Mouse (Mus musculus) stomach, embryonic 14.5 days (tissue): ENCODE results near the gene Fam227b. TPM values are rescaled to one million over a fixed set of nuclear protein-coding genes. Genes with fewer than 3 reads are reported as not detected.

Experiments
- ATAC-seq: fragments of 200-750 bp; cut with Nextera tagmentation; 2 replicates; pipeline ENCODE4 v1.8.0; 2017; ENCODE audit warnings: low read depth, moderate TSS enrichment; ENCODE audit not compliant: insufficient number of reproducible peaks, insufficient read depth, low FRiP score
- H3K27ac ChIP-seq: fragments of 300-500 bp; sonication (generic); 2 replicates; pipeline ENCODE4 v1.5.1; 2014; ENCODE audit warnings: mild to moderate bottlenecking, low read length, moderate library complexity, mixed read lengths
- H3K27me3 ChIP-seq: fragments of 300-500 bp; sonication (generic); 2 replicates; pipeline ENCODE4 v1.6.1; 2014; ENCODE audit warnings: low read length, control low read depth, mixed read lengths; ENCODE audit not compliant: control insufficient read depth, insufficient read depth
- H3K36me3 ChIP-seq: fragments of 300-500 bp; sonication (generic); 2 replicates; pipeline ENCODE4 v1.6.1; 2014; ENCODE audit warnings: mild to moderate bottlenecking, control low read depth, low read length, moderate library complexity, mixed read lengths; ENCODE audit not compliant: control insufficient read depth, insufficient read depth
- H3K4me1 ChIP-seq: fragments of 300-500 bp; sonication (generic); 2 replicates; pipeline ENCODE4 v1.6.1; 2014; ENCODE audit warnings: low read length, control low read depth, mixed read lengths; ENCODE audit not compliant: control insufficient read depth, insufficient read depth
- H3K4me2 ChIP-seq: fragments of 300-500 bp; sonication (generic); replicated peaks from 2 replicates; pipeline ENCODE4 v1.6.1; 2014; ENCODE audit warnings: low read depth, low read length, control low read depth
- H3K4me3 ChIP-seq: fragments of 300-500 bp; sonication (generic); 2 replicates; pipeline ENCODE4 v1.5.1; 2014; ENCODE audit warnings: low read depth, low read length, control low read depth
- H3K9ac ChIP-seq: fragments of 300-500 bp; sonication (generic); replicated peaks from 2 replicates; pipeline ENCODE4 v1.6.1; 2014; ENCODE audit warnings: low read depth, mild to moderate bottlenecking, control low read depth, low read length, moderate library complexity, mixed read lengths
- H3K9me3 ChIP-seq: fragments of 300-500 bp; sonication (generic); 2 replicates; pipeline ENCODE4 v1.6.1; 2016; ENCODE audit warnings: low read depth, low read length, control low read depth; ENCODE audit not compliant: control insufficient read depth
- WGBS: fragments of 180-500 bp; shearing (Covaris S2); extraction: QIAGEN DNeasy Blood & Tissue Kit; methylation state at CpG from one replicate; pipeline ENCODE4 v1.1.7; 2014; 5-methylcytosine and 5-hydroxymethylcytosine counted together
- polyA plus RNA-seq: library from polyadenylated mRNA; unstranded; fragments of >200 nt; fragmentation: Nextera tagmentation; extraction: Ambion mirVana; gene quantifications from 2 replicates; pipeline ENCODE4 v1.2.1, GENCODE M21; 2014

Fam227b gene
- not detected in 2 replicates for polyA plus RNA-seq

GRCm38 (mm10) chr2:126151855-126152571 is at the start of gene Fam227b, which contains the start of gene Dtwd1:
TSS of gene Fam227b (minus strand) at chr2:126152004.
TSS of gene Dtwd1 (plus strand) at chr2:126152141.
- Histone ChIP-seq H3K4me1 (no peaks in the 10 kb centered on the region), H3K36me3 (no peaks in the 10 kb centered on the region), H3K4me2 (peak within 1 kb of the TSS; percentile 50), H3K9ac (peak within 1 kb of the TSS; percentile 81), H3K27ac (peak within 1 kb of the TSS; percentile 94), H3K9me3 (no peaks in the 10 kb centered on the region), H3K4me3 (peak within 1 kb of the TSS; percentile 77), H3K27me3 (no peaks in the 10 kb centered on the region)
- peak; percentile 99 for ATAC-seq
- WGBS, result under 1% methylated on average over 57 of the region's 57 CpGs

GRCm38 (mm10) chr2:126198971-126199370 is 47.2 kb upstream of the Fam227b start:
- no peaks in the 10 kb centered on the region for H3K36me3 ChIP-seq
- H3K27ac ChIP-seq, result no peak overlapping the region
- ATAC-seq, result no peak
- 0 out of 2 replicates have a peak, but pooled peaks cover 2% of the 10 kb centered on the region for H3K4me1 ChIP-seq
- 61% methylated on average over 3 of the region's 3 CpGs for WGBS
- no peak overlapping the region for H3K9ac ChIP-seq
- no peaks in the 10 kb centered on the region for H3K27me3 ChIP-seq
- no peaks in the 10 kb centered on the region for H3K9me3 ChIP-seq
- no peak overlapping the region for H3K4me2 ChIP-seq
- no peak overlapping the region for H3K4me3 ChIP-seq

- no peak overlapping the region for H3K9ac ChIP-seq
- H3K27me3 ChIP-seq, result no peaks in the 10 kb centered on the region
- ATAC-seq, result no peak
- no peak overlapping the region for H3K4me3 ChIP-seq
- no peaks in the 10 kb centered on the region for H3K36me3 ChIP-seq
- no peak overlapping the region for H3K4me2 ChIP-seq
- no peaks in the 10 kb centered on the region for H3K9me3 ChIP-seq
- H3K27ac ChIP-seq, result no peak overlapping the region
- WGBS, result 77% methylated on average over 12 of the region's 12 CpGs
- H3K4me1 ChIP-seq, result 0 out of 2 replicates have a peak, but pooled peaks cover 2% of the 10 kb centered on the region
These were observed 44.0 kb upstream of the Fam227b start for GRCm38 (mm10) chr2:126195631-126196356.

- H3K4me1 ChIP-seq, result no peaks in the 10 kb centered on the region
- no peak overlapping the region for H3K4me3 ChIP-seq
- no peak overlapping the region for H3K9ac ChIP-seq
- H3K36me3 ChIP-seq, result no peaks in the 10 kb centered on the region
- 83% methylated on average over 2 of the region's 2 CpGs for WGBS
- no peaks in the 10 kb centered on the region for H3K9me3 ChIP-seq
- H3K27ac ChIP-seq, result no peak overlapping the region
- no peaks in the 10 kb centered on the region for H3K27me3 ChIP-seq
- no peak overlapping the region for H3K4me2 ChIP-seq
- no peak for ATAC-seq
These were observed 40.3 kb upstream of the Fam227b start for GRCm38 (mm10) chr2:126192129-126192528.

- H3K9me3 ChIP-seq, result no peaks in the 10 kb centered on the region
- 63% methylated on average over 4 of the region's 4 CpGs for WGBS
- ATAC-seq, result no peak
- H3K4me3 ChIP-seq, result no peak overlapping the region
- no peaks in the 10 kb centered on the region for H3K27me3 ChIP-seq
- no peak overlapping the region for H3K27ac ChIP-seq
- no peak overlapping the region for H3K9ac ChIP-seq
- no peaks in the 10 kb centered on the region for H3K4me1 ChIP-seq
- H3K36me3 ChIP-seq, result no peaks in the 10 kb centered on the region
- no peak overlapping the region for H3K4me2 ChIP-seq
These were observed 39.5 kb upstream of the Fam227b start for GRCm38 (mm10) chr2:126191306-126191705.

- no peaks in the 10 kb centered on the region for H3K4me1 ChIP-seq
- no peaks in the 10 kb centered on the region for H3K9me3 ChIP-seq
- no peak overlapping the region for H3K27ac ChIP-seq
- H3K4me2 ChIP-seq, result no peak overlapping the region
- H3K36me3 ChIP-seq, result no peaks in the 10 kb centered on the region
- no peak for ATAC-seq
- H3K27me3 ChIP-seq, result no peaks in the 10 kb centered on the region
- no peak overlapping the region for H3K4me3 ChIP-seq
- H3K9ac ChIP-seq, result no peak overlapping the region
- WGBS, result 85% methylated on average over 1 of the region's 1 CpGs
These were observed 19.6 kb upstream of the Fam227b start for GRCm38 (mm10) chr2:126171427-126171826.

- no peaks in the 10 kb centered on the region for H3K9me3 ChIP-seq
- ATAC-seq, result no peak
- no peaks in the 10 kb centered on the region for H3K4me1 ChIP-seq
- 81% methylated on average over 8 of the region's 8 CpGs for WGBS
- H3K4me3 ChIP-seq, result no peak overlapping the region
- H3K27ac ChIP-seq, result no peak overlapping the region
- H3K4me2 ChIP-seq, result no peak overlapping the region
- H3K27me3 ChIP-seq, result no peaks in the 10 kb centered on the region
- H3K36me3 ChIP-seq, result 0 out of 2 replicates have a peak, but pooled peaks cover 2% of the 10 kb centered on the region
- no peak overlapping the region for H3K9ac ChIP-seq
These were observed 15.2 kb upstream of the Fam227b start for GRCm38 (mm10) chr2:126166848-126167617.

- no peak for ATAC-seq
- Histone ChIP-seq H3K9ac (no peak overlapping the region), H3K36me3 (0 out of 2 replicates have a peak, but pooled peaks cover 2% of the 10 kb centered on the region), H3K9me3 (no peaks in the 10 kb centered on the region), H3K27ac (no peak overlapping the region), H3K27me3 (no peaks in the 10 kb centered on the region), H3K4me1 (no peaks in the 10 kb centered on the region), H3K4me3 (no peak overlapping the region), H3K4me2 (no peak overlapping the region)
These were observed 14.5 kb upstream of the Fam227b start for GRCm38 (mm10) chr2:126166335-126166734.
